Mouse (Mus musculus) cerebellum, adult 2 months (tissue): ENCODE results near the gene Tbl1x.

Experiments
- CTCF ChIP-seq: fragments of 200-500 bp; IDR thresholded peaks from 2 replicates; pipeline ENCODE4 v1.5.1; 2011; ENCODE audit warnings: low read depth, mild to moderate bottlenecking, control low read depth, low read length, moderate library complexity, borderline replicate concordance; ENCODE audit not compliant: insufficient read depth
- POLR2A ChIP-seq: fragments of 200-500 bp; IDR thresholded peaks from 2 replicates; pipeline ENCODE4 v1.6.1; 2011; ENCODE audit warnings: low read length, control low read depth, borderline replicate concordance; ENCODE audit not compliant: insufficient read depth

- no peak for TF ChIP-seq CTCF
- TF ChIP-seq POLR2A = no peak
Measured at GRCm38 (mm10) chrX:77511301-77511993, 634 bp downstream of the Tbl1x start.
